Mouse (Mus musculus) ES-Bruce4 (cell line): ENCODE measurements around the gene Ttc5. TPM values are rescaled to one million over a fixed set of nuclear protein-coding genes. Genes with fewer than 3 reads are reported as not detected.

Experiments
- H3K27ac ChIP-seq: 2 replicates; pipeline ENCODE4 v1.5.1; 2012; ENCODE audit warnings: low read length, inconsistent platforms; ENCODE audit not compliant: insufficient read depth
- H3K27me3 ChIP-seq: 2 replicates; pipeline ENCODE4 v1.6.1; 2012; ENCODE audit warnings: mild to moderate bottlenecking, low read length, inconsistent platforms; ENCODE audit not compliant: control insufficient read depth, poor library complexity, insufficient read depth, severe bottlenecking
- H3K36me3 ChIP-seq: 2 replicates; pipeline ENCODE4 v1.6.1; 2012; ENCODE audit warnings: inconsistent platforms, mild to moderate bottlenecking, low read length, moderate library complexity; ENCODE audit not compliant: control insufficient read depth, poor library complexity, insufficient read depth, severe bottlenecking
- H3K4me1 ChIP-seq: one replicate; pipeline ENCODE4 v1.8.1; 2011; ENCODE audit warnings: low read length; ENCODE audit not compliant: control insufficient read depth, insufficient read depth
- H3K4me3 ChIP-seq: 2 replicates; pipeline ENCODE4 v1.5.1; 2011; ENCODE audit warnings: low read depth, mild to moderate bottlenecking, low read length
- H3K9ac ChIP-seq: 2 replicates; pipeline ENCODE4 v1.6.1; 2012; ENCODE audit warnings: low read depth, mild to moderate bottlenecking, inconsistent platforms; ENCODE audit not compliant: poor library complexity, severe bottlenecking
- H3K9me3 ChIP-seq: replicated peaks from 2 replicates; pipeline ENCODE4 v1.6.1; 2012; ENCODE audit warnings: mild to moderate bottlenecking, low read length, inconsistent platforms; ENCODE audit not compliant: control insufficient read depth, poor library complexity, insufficient read depth, severe bottlenecking
- CTCF ChIP-seq: IDR thresholded peaks from one replicate; pipeline ENCODE4 v1.8.1; 2011; ENCODE audit warnings: low read depth, low read length
- EP300 ChIP-seq: IDR thresholded peaks from 2 replicates; pipeline ENCODE4 v1.6.1; 2011; ENCODE audit warnings: low read depth, low read length; ENCODE audit not compliant: insufficient read depth
- POLR2A ChIP-seq: IDR thresholded peaks from one replicate; pipeline ENCODE4 v1.8.1; 2011; ENCODE audit warnings: low read length; ENCODE audit not compliant: insufficient read depth
- polyA plus RNA-seq: library from polyadenylated mRNA; stranded (reverse); fragments of >200 nt; gene quantifications from 2 replicates; pipeline ENCODE4 v1.2.4, GENCODE M21; 2011; ENCODE audit warnings: low read depth; ENCODE audit not compliant: missing spikeins, insufficient read depth, insufficient read length

Ttc5 gene
- polyA plus RNA-seq, 1 experiment = 48.1 TPM

- 0 out of 2 replicates have a peak, but pooled peaks cover 2% of the 10 kb centered on the region for H3K36me3 ChIP-seq
- peak overlapping the region; percentile 82 for H3K9ac ChIP-seq
- TF ChIP-seq EP300 (no peak), POLR2A (no peak), CTCF (no peak)
- H3K4me1 ChIP-seq = peaks cover 3% of the 10 kb centered on the region
- no peak overlapping the region for H3K27ac ChIP-seq
- no peaks in the 10 kb centered on the region for H3K27me3 ChIP-seq
- H3K9me3 ChIP-seq = no peaks in the 10 kb centered on the region
- peak overlapping the region; percentile 85 for H3K4me3 ChIP-seq
Observed at GRCm38 (mm10) chr14:50784391-50785250, 698 bp downstream of the Ttc5 start.

- TF ChIP-seq EP300 (no peak), CTCF (no peak), POLR2A (no peak)
- Histone ChIP-seq H3K27me3 (no peaks in the 10 kb centered on the region), H3K36me3 (peaks cover 5% of the 10 kb centered on the region), H3K4me3 (no peak overlapping the region), H3K9ac (no peak overlapping the region), H3K27ac (no peak overlapping the region), H3K9me3 (no peaks in the 10 kb centered on the region), H3K4me1 (peaks cover 3% of the 10 kb centered on the region)
Observed at GRCm38 (mm10) chr14:50782166-50782565, 3.2 kb downstream of the Ttc5 start.

- Histone ChIP-seq H3K4me1 (no peaks in the 10 kb centered on the region), H3K36me3 (peaks cover 28% of the 10 kb centered on the region)
- TF ChIP-seq EP300 = no peak
- no peak for TF ChIP-seq POLR2A
- TF ChIP-seq CTCF = no peak
Observed at GRCm38 (mm10) chr14:50771342-50771741, 14.0 kb downstream of the Ttc5 start.

GRCm38 (mm10) chr14:50765736-50766135, 19.6 kb downstream of the Ttc5 start:
- Histone ChIP-seq H3K27me3 (no peaks in the 10 kb centered on the region), H3K9ac (no peak overlapping the region), H3K27ac (no peak overlapping the region), H3K4me3 (no peak overlapping the region), H3K9me3 (no peaks in the 10 kb centered on the region), H3K4me1 (no peaks in the 10 kb centered on the region), H3K36me3 (peaks cover 13% of the 10 kb centered on the region)
- no peak for TF ChIP-seq CTCF
- TF ChIP-seq EP300 = no peak
- TF ChIP-seq POLR2A = no peak

More at GRCm38 (mm10) chr14:50771342-50771741, 14.0 kb downstream of the Ttc5 start:
- Histone ChIP-seq H3K9me3 (no peaks in the 10 kb centered on the region), H3K27ac (no peak overlapping the region), H3K9ac (no peak overlapping the region), H3K4me3 (no peak overlapping the region), H3K27me3 (no peaks in the 10 kb centered on the region)

- Histone ChIP-seq H3K4me1 (no peaks in the 10 kb centered on the region), H3K27me3 (no peaks in the 10 kb centered on the region), H3K36me3 (no peaks in the 10 kb centered on the region), H3K27ac (no peak overlapping the region), H3K9me3 (no peaks in the 10 kb centered on the region), H3K4me3 (no peak overlapping the region), H3K9ac (no peak overlapping the region)
- TF ChIP-seq POLR2A (no peak), CTCF (no peak), EP300 (no peak)
Observed at GRCm38 (mm10) chr14:50758416-50759085, 26.8 kb downstream of the Ttc5 start.

- no peak for TF ChIP-seq EP300
Observed at GRCm38 (mm10) chr14:50744994-50745393, 40.3 kb downstream of the Ttc5 start, which contains the start of gene Olfr749. Gene Olfr749, minus strand, starts transcription at chr14:50745094.

More at GRCm38 (mm10) chr14:50744994-50745393, 40.3 kb downstream of the Ttc5 start, which contains the start of gene Olfr749:
- no peak within 1 kb of the TSS for H3K4me3 ChIP-seq
- no peaks in the 10 kb centered on the region for H3K36me3 ChIP-seq
- H3K4me1 ChIP-seq = no peaks in the 10 kb centered on the region
- no peak within 1 kb of the TSS for H3K9ac ChIP-seq
- H3K9me3 ChIP-seq = no peaks in the 10 kb centered on the region
- no peaks in the 10 kb centered on the region for H3K27me3 ChIP-seq
- no peak within 1 kb of the TSS for H3K27ac ChIP-seq
